Mouse (Mus musculus) bone marrow, adult 2 months (tissue): ENCODE results near the gene Pwp2. TPM values are rescaled to one million over a fixed set of nuclear protein-coding genes. Genes with fewer than 3 reads are reported as not detected.
"Not testable (repeated sequence)": the region's sequence is repeated elsewhere in the genome, so short reads cannot be mapped to it uniquely, and the experiment has no call there.

Source experiments
- H3K27ac ChIP-seq: fragments of 200-500 bp; 2 replicates; pipeline ENCODE4 v1.5.1; 2012; ENCODE audit warnings: low read depth, mild to moderate bottlenecking, control low read depth, inconsistent platforms, low read length; ENCODE audit not compliant: control insufficient read depth, poor library complexity, insufficient read depth
- H3K4me1 ChIP-seq: fragments of 200-500 bp; 2 replicates; pipeline ENCODE4 v1.6.1; 2011; ENCODE audit warnings: low read length; ENCODE audit not compliant: control insufficient read depth, insufficient read depth
- H3K4me3 ChIP-seq: fragments of 200-500 bp; replicated peaks from 2 replicates; pipeline ENCODE3; 2011; ENCODE audit warnings: mild to moderate bottlenecking, low read depth, low read length, control low read depth; ENCODE audit not compliant: control insufficient read depth
- CTCF ChIP-seq: fragments of 200-500 bp; IDR thresholded peaks from 2 replicates; pipeline ENCODE4 v1.5.1; 2011; ENCODE audit warnings: low read length, control low read depth; ENCODE audit not compliant: control insufficient read depth, insufficient read depth
- POLR2A ChIP-seq: fragments of 200-500 bp; IDR thresholded peaks from 2 replicates; pipeline ENCODE4 v1.6.1; 2011; ENCODE audit warnings: low read depth, mild to moderate bottlenecking, control low read depth, low read length, borderline replicate concordance; ENCODE audit not compliant: control insufficient read depth
- WGBS: fragments of 180-500 bp; shearing (Covaris S2); methylation state at CpG from one replicate; pipeline ENCODE4 v1.1.7; 2018; 5-methylcytosine and 5-hydroxymethylcytosine counted together
- polyA plus RNA-seq: library from polyadenylated mRNA; stranded (reverse); fragments of >200 nt; gene quantifications from 2 replicates; pipeline ENCODE4 v1.2.4, GENCODE M21; 2011; ENCODE audit warnings: low replicate concordance; ENCODE audit not compliant: missing spikeins, insufficient read depth, insufficient read length

The Pwp2 gene
- polyA plus RNA-seq, 1 experiment = 13.9 TPM

- WGBS = 94% methylated on average over 7 of the region's 7 CpGs
- Histone ChIP-seq H3K4me1 (peaks cover 4% of the 10 kb centered on the region; the same call in 1 of the 2 replicates), H3K4me3 (no peak overlapping the region), H3K27ac (no peak overlapping the region)
- no peak for TF ChIP-seq CTCF
- TF ChIP-seq POLR2A = no peak
Observed at GRCm38 (mm10) chr10:78221315-78221714, 36.4 kb upstream of the Pwp2 start.

DNA sequence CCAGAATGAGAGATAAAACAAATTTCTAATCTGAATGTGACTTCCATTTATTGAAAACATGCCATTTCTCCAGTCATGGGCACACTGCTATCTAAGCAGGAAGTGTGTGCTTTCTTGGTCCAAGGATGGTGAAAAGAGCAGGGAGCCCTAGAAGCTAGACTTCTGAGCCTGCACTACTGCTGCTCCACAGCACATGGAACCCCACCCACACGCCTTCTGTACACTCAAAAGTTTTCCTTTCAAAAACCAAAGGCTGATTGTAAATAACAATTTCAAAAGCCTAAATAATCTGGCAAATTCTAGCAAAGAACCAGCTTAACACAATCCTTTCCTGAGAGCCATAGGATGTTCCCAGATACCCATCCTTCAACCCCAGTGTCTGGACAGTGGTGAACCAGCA, 34.6 kb upstream of the Pwp2 start:
- Histone ChIP-seq H3K27ac (no peak overlapping the region), H3K4me1 (peaks cover 4% of the 10 kb centered on the region; the same call in 1 of the 2 replicates), H3K4me3 (no peak overlapping the region)
- TF ChIP-seq CTCF = no peak
- TF ChIP-seq POLR2A = no peak
- 94% methylated on average over 1 of the region's 1 CpGs for WGBS

DNA sequence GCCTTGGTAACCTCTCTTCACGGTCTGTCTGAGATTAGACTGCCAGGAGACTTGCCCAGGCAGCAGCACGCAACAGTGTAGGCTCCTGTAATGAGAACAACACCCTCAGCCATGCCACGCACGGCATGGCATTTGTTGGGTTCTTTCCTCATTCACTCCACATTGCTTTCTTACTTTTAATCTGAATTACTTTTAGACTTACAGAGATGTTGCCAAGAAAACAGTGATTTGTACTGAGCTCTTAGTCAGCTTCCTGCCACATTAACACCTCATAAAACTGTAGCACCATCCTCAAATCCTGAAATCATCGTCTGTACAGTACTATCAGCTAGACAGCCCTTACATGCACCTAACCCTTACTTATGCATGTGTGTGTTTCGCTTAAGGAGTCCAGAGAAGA, 33.6 kb upstream of the Pwp2 start:
- Histone ChIP-seq H3K27ac (no peak overlapping the region), H3K4me3 (no peak overlapping the region), H3K4me1 (peaks cover 4% of the 10 kb centered on the region; the same call in 1 of the 2 replicates)
- 86% methylated on average over 6 of the region's 6 CpGs for WGBS
- TF ChIP-seq CTCF (no peak), POLR2A (no peak)

GRCm38 (mm10) chr10:78216376-78217083, 31.6 kb upstream of the Pwp2 start:
- no peak for TF ChIP-seq CTCF
- 64% methylated on average over 6 of the region's 6 CpGs for WGBS
- peaks cover 4% of the 10 kb centered on the region; the same call in 1 of the 2 replicates for H3K4me1 ChIP-seq
- no peak overlapping the region for H3K4me3 ChIP-seq
- peak overlapping the region; percentile 37 for H3K27ac ChIP-seq

- WGBS = 95% methylated on average over 9 of the region's 9 CpGs
- TF ChIP-seq CTCF (no peak), POLR2A (no peak)
- no peak overlapping the region for H3K4me3 ChIP-seq
- H3K27ac ChIP-seq = no peak overlapping the region
- peaks cover 4% of the 10 kb centered on the region; the same call in 1 of the 2 replicates for H3K4me1 ChIP-seq
Observed at GRCm38 (mm10) chr10:78214371-78214770, 29.4 kb upstream of the Pwp2 start.

DNA sequence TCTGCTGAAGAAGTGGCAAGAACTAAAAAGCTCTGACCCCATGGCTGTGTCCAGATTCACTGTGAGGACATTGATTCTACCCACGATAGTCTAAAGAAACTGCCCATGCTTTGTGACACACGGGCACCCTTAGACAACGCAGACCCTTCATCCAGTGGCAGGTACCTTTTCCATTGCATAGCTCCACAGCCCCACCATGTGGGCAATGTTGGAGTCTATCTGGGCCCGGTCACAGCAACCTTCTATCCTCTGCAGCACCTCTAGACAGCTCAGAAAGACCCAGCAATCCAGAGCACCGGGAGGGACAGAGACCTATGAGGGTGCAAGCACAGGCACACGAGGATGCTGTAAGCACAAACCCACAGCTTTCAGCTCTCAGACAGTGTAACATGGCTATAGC, 26.4 kb upstream of the Pwp2 start:
- 67% methylated on average over 6 of the region's 6 CpGs for WGBS
- H3K4me1 ChIP-seq = no peaks in the 10 kb centered on the region; the same call in 1 of the 2 replicates
- no peak overlapping the region for H3K4me3 ChIP-seq
- no peak overlapping the region for H3K27ac ChIP-seq
- no peak for TF ChIP-seq POLR2A
- TF ChIP-seq CTCF = peak; percentile 53

- WGBS = 70% methylated on average over 4 of the region's 4 CpGs
- no peak overlapping the region for H3K4me3 ChIP-seq
- no peaks in the 10 kb centered on the region; the same call in 1 of the 2 replicates for H3K4me1 ChIP-seq
- no peak for TF ChIP-seq POLR2A
- TF ChIP-seq CTCF = no peak
- no peak overlapping the region for H3K27ac ChIP-seq
Observed at GRCm38 (mm10) chr10:78201182-78201581, 16.2 kb upstream of the Pwp2 start.

DNA sequence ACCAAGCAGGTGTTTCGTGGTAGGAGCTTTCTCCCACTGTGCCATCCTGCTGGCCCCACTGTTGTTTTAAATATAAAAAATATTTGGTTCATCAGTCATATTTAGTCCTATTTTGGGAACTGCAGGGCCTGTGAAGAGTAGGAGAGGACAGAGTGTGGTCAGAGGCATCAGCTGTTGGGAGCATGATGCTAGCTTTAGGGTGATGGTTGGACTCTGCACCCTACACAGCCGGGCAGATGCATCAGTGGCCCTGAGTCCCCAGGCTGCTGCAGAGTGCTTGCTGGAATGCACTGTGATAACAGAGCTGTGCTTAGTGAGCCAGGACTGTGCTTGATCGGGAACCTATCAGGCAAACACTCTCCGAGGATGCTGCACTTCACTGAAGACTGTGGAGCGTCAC, 8.0 kb upstream of the Pwp2 start:
- TF ChIP-seq CTCF (no peak), POLR2A (no peak)
- H3K4me3 ChIP-seq = no peak overlapping the region
- H3K4me1 ChIP-seq = no peaks in the 10 kb centered on the region
- 94% methylated on average over 5 of the region's 5 CpGs for WGBS
- H3K27ac ChIP-seq = no peak overlapping the region

- H3K27ac ChIP-seq, H3K4me1 ChIP-seq, H3K4me3 ChIP-seq: not testable (repeated sequence)
- 91% methylated on average over 4 of the region's 4 CpGs for WGBS
Observed at GRCm38 (mm10) chr10:78186076-78186475, 1.1 kb upstream of the Pwp2 start.
